Mouse (Mus musculus) MEL (cell line): ENCODE data around the gene Ccdc3.

Experiments used
- CHD2 ChIP-seq: IDR thresholded peaks from 2 replicates; pipeline ENCODE4 v1.6.1; 2011; ENCODE audit warnings: low read length, improper control_type of control experiment
- CTCF ChIP-seq, 3 experiments: IDR thresholded peaks in 2 of 3; conservative IDR thresholded peaks in 1 of 3; 2 replicates each; pipeline ENCODE4 v1.5.1; 2011 to 2012; ENCODE audit warnings: low read length in 3 of 3, low read depth in 2 of 3, mild to moderate bottlenecking in 2 of 3, improper control_type of control experiment in 1 of 3, inconsistent platforms in 1 of 3, mixed read lengths in 1 of 3, moderate library complexity in 1 of 3; ENCODE audit not compliant: control insufficient read depth in 1 of 3, insufficient read depth in 1 of 3, poor library complexity in 1 of 3, severe bottlenecking in 1 of 3
- EP300 ChIP-seq, 2 experiments: IDR thresholded peaks; 2 replicates each; pipeline ENCODE4 v1.6.1; 2011; ENCODE audit warnings: improper control_type of control experiment in 2 of 2, low read length in 2 of 2, low read depth in 1 of 2, mild to moderate bottlenecking in 1 of 2
- MYC ChIP-seq: IDR thresholded peaks from 2 replicates; pipeline ENCODE4 v1.6.1; 2011; ENCODE audit warnings: low read depth, mild to moderate bottlenecking, low read length, improper control_type of control experiment, moderate library complexity
- POLR2A ChIP-seq, 2 experiments: IDR thresholded peaks; 2 replicates each; pipeline ENCODE4 v1.6.1; 2011 to 2012; ENCODE audit warnings: low read length in 2 of 2, mild to moderate bottlenecking in 2 of 2, control low read depth in 1 of 2, improper control_type of control experiment in 1 of 2, low read depth in 1 of 2, moderate library complexity in 1 of 2; ENCODE audit not compliant: control insufficient read depth in 1 of 2, insufficient read depth in 1 of 2, poor library complexity in 1 of 2
- ZKSCAN1 ChIP-seq: IDR thresholded peaks from 2 replicates; pipeline ENCODE4 v1.6.1; 2012; ENCODE audit warnings: low read depth, mild to moderate bottlenecking, inconsistent platforms, low read length, improper control_type of control experiment, moderate library complexity

DNA sequence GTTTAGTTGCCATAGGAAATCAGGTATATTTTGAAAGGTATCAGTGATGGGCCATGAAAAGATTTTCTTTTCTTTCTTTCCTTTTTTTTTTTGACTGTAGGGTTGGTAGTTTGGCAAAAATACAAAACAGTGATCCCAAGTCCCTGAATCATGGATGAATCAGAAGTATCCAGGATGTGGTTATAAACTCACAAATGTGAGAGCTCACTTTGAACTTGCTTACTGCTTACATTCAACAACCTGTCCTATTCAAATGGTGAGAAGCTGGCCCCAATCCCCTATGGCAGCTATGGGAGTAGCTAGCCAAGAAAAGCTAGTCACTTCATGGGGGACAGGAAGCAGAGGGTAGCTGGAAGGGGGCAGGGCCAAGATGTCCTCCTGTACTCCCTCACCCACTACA, 37.1 kb downstream of the Ccdc3 start:
- TF ChIP-seq ZKSCAN1 = no peak
- TF ChIP-seq MYC = no peak
- no peak for TF ChIP-seq CTCF (IDR thresholded peaks at IDR 0.05 in 2 of 3, conservative IDR thresholded peaks at IDR 0.05 in 1 of 3; ENCODE audit: control insufficient read depth in 1 of 3, insufficient read depth in 1 of 3, low read depth in 2 of 3, low read length in 3 of 3, poor library complexity in 1 of 3, severe bottlenecking in 1 of 3)
- no peak for TF ChIP-seq EP300 (IDR thresholded peaks at IDR 0.05; ENCODE audit: low read depth in 1 of 2, low read length in 2 of 2)
- TF ChIP-seq POLR2A (IDR thresholded peaks at IDR 0.05; ENCODE audit: control insufficient read depth in 1 of 2, insufficient read depth in 1 of 2, low read depth in 1 of 2, low read length in 2 of 2, poor library complexity in 1 of 2) = no peak
- no peak for TF ChIP-seq CHD2
